Mouse (Mus musculus) small intestine, adult 2 months (tissue): ENCODE results near the gene Hspb9. TPM values are rescaled to one million over a fixed set of nuclear protein-coding genes. Genes with fewer than 3 reads are reported as not detected.

ENCODE experiments used
- H3K27ac ChIP-seq: fragments of 200-500 bp; 2 replicates; pipeline ENCODE4 v1.5.1; 2012; ENCODE audit warnings: low read depth, low read length, control low read depth, inconsistent platforms; ENCODE audit not compliant: insufficient read depth
- H3K27me3 ChIP-seq: fragments of 200-500 bp; 2 replicates; pipeline ENCODE4 v1.6.1; 2012; ENCODE audit warnings: mild to moderate bottlenecking, moderate library complexity, low read length, inconsistent platforms; ENCODE audit not compliant: control insufficient read depth, insufficient read depth
- H3K36me3 ChIP-seq: fragments of 200-500 bp; 2 replicates; pipeline ENCODE4 v1.6.1; 2012; ENCODE audit warnings: mild to moderate bottlenecking, low read length, control low read depth, inconsistent platforms; ENCODE audit not compliant: control insufficient read depth, insufficient read depth
- H3K4me1 ChIP-seq: fragments of 200-500 bp; 2 replicates; pipeline ENCODE4 v1.6.1; 2012; ENCODE audit warnings: low read length, inconsistent platforms, mixed read lengths; ENCODE audit not compliant: control insufficient read depth, insufficient read depth, insufficient read length
- H3K4me3 ChIP-seq: fragments of 200-500 bp; 2 replicates; pipeline ENCODE4 v1.5.1; 2012; ENCODE audit warnings: low read depth, mild to moderate bottlenecking, control low read depth, inconsistent platforms, low read length, moderate library complexity
- CTCF ChIP-seq: fragments of 200-500 bp; IDR thresholded peaks from 2 replicates; pipeline ENCODE4 v1.5.1; 2012; ENCODE audit warnings: low read depth, mild to moderate bottlenecking, control low read depth, inconsistent platforms, low read length, moderate library complexity, mixed read lengths; ENCODE audit not compliant: insufficient replicate concordance, insufficient read length; ENCODE audit errors: extremely low read depth
- POLR2A ChIP-seq: fragments of 200-500 bp; IDR thresholded peaks from 2 replicates; pipeline ENCODE4 v1.6.1; 2012; ENCODE audit warnings: low read depth, mild to moderate bottlenecking, control low read depth, inconsistent platforms, low read length, moderate library complexity
- WGBS: fragments of 180-500 bp; shearing (Covaris S2); methylation state at CpG from one replicate; pipeline ENCODE4 v1.1.7; 2018; 5-methylcytosine and 5-hydroxymethylcytosine counted together
- polyA plus RNA-seq: library from polyadenylated mRNA; depleted of rRNA; stranded (reverse); fragments of >200 nt; gene quantifications from 2 replicates; pipeline ENCODE4 v1.2.3, GENCODE M21; 2012

Gene Hspb9
- polyA plus RNA-seq, 1 experiment: not detected

DNA sequence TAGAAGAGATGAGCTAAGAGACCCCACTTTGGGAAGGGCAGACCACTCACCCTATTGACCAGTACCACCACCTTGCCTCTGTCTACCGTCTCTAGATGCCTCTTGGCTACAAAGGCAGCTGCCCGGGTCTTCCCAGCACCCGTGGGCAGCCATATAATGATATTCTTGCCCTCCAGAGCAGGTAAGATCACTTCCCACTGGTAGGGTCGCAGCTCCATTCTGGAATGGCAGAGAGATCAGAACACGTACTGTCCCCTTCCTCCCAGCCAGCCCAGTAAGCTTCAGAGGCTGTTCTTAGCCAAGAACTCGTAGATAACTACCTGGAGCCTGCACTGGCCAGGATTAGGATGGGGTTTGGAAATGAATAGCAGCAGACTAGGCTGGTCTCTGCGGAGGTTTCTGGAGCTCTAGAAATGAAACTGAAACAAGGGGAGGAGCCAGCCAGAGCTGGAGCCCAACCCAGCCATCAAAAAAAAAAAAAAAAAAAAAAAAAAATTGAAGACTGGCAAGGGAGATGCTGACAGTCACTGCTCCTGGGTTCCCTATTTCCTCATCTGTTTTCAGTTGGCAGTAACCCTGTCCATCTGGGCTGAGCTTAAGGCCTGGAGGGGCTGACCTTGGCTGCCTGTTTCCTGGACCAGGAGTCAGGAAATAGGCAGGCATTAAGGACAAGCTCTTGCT lies 9.7 kb upstream of the Hspb9 start, which contains the start of gene Dhx58:
Dhx58 (minus strand) TSS at position 421 of the 681 bp plus-strand sequence.
- Histone ChIP-seq H3K4me3 (peak within 1 kb of the TSS; percentile 52), H3K36me3 (peaks cover 18% of the 10 kb centered on the region; the same call in 1 of the 2 replicates), H3K27ac (peak within 1 kb of the TSS; percentile 51), H3K4me1 (peaks cover 15% of the 10 kb centered on the region), H3K27me3 (no peaks in the 10 kb centered on the region)
- TF ChIP-seq CTCF (no peak), POLR2A (peak; percentile 18; the same call in 1 of the 2 replicates)
- 17% methylated on average over 7 of the region's 7 CpGs for WGBS

DNA sequence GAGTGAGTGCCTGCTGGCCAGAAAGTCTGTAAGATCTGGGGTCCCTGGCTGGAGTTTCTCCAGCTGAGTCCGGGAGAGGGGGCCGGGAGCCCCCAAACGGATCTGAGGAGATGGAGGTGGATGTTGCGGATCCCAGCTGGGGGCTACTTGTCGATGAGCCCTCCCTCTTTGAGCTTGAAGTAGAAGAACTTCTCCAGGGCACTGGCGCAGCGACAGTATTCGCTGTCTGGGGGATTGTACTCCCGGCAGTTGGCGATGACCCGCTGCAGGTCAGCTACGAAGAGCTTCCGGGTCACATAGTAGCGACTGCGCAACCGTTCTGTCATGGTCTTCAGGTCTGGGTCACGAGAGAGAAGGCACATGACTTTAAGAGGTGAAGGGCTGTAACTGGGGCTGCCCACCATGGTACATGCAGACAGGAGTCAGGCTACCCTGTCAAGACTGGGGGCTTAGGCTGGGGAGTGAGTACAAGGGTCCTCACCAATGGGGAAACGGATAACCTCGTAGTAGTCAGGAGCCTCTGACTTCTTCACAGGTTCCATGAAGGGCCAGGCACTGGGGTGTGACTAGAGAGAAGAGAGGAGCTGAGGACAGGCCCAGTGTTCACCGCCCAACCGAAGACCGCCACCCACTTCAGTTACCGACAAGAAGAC lies 8.4 kb upstream of the Hspb9 start:
- Histone ChIP-seq H3K36me3 (peaks cover 21% of the 10 kb centered on the region; the same call in 1 of the 2 replicates), H3K27ac (no peak overlapping the region), H3K27me3 (no peaks in the 10 kb centered on the region), H3K4me1 (peaks cover 15% of the 10 kb centered on the region), H3K4me3 (no peak overlapping the region)
- WGBS: 93% methylated on average over 23 of the region's 23 CpGs
- TF ChIP-seq POLR2A (no peak), CTCF (no peak)

DNA sequence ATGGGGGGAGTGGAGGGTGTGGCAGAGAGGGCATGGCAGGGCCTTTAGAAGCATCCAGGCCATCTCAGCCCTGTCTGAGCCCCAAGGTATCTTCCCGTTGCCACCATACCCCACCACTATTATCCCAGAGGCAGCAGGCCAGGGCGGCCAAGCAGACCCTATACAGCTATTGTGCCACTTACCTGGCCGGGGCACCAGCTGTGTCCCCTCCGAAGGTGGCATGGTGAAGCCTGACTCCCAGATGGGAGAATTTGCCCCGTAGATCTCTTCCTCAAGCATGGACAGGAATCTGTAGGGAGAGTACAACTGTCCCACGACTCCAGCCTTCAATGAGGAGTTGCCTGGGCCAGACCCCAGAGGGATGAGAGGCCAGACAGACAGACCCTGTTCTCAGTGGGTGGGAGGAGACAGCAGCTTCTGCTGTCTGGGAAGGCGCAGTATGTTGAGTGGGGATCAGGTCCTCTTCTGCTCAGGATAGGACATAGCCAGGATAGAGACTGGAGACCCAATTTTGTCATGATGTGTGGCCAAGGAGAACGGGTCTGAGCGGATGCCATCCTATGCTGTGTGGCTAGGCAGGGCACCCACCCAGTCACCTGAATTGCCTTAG lies 4.3 kb upstream of the Hspb9 start:
- Histone ChIP-seq H3K36me3 (peaks cover 21% of the 10 kb centered on the region; the same call in 1 of the 2 replicates), H3K27me3 (no peaks in the 10 kb centered on the region), H3K27ac (no peak overlapping the region), H3K4me3 (no peak overlapping the region), H3K4me1 (peaks cover 16% of the 10 kb centered on the region)
- 93% methylated on average over 9 of the region's 9 CpGs for WGBS
- TF ChIP-seq POLR2A (no peak), CTCF (no peak)

DNA sequence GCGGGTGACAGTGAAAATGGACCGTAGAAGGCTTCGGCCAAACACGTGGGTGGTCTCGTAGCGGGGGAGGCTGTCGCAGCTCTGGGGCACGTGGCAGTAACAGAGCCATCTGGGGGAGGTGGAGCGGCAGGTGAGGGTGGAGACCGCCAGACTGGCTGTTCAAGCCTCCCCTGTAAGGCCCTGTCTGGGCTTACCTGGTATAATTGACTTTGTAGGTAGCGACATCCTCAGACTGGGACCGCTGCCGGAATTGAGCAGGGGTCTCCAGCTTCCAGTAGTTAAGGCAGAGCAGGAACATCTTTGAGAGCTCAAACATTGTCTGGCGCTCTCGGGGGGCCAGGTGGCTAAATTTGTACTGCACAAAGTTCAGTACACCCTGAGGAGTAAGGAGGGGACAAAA lies 3.1 kb upstream of the Hspb9 start:
- Histone ChIP-seq H3K36me3 (peaks cover 21% of the 10 kb centered on the region), H3K27me3 (no peaks in the 10 kb centered on the region), H3K27ac (no peak overlapping the region), H3K4me1 (peaks cover 16% of the 10 kb centered on the region), H3K4me3 (no peak overlapping the region)
- no peak for TF ChIP-seq CTCF
- no peak for TF ChIP-seq POLR2A
- WGBS: 94% methylated on average over 15 of the region's 15 CpGs

DNA sequence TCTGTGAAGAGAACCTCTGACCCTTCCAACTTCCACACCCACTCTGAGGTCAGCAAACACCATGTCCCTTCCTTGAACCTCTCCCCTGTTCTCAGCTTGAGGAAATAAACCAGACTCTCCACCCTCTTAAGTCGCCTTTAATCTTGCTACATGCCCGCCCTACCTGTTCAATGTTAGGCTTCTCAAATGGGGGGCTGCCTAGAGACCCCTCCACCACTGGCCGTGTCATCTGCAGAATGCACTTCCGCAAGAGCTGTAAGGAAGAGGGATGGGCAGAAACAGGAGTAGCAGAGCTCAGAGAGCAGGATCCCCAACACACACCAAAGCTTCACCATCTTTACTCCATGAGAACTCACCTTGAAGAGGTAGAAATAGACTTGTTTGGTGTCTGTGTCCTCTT lies 2.7 kb upstream of the Hspb9 start:
- H3K4me1 ChIP-seq: peaks cover 16% of the 10 kb centered on the region
- no peak overlapping the region for H3K4me3 ChIP-seq
- no peak overlapping the region for H3K27ac ChIP-seq
- H3K27me3 ChIP-seq: no peaks in the 10 kb centered on the region
- TF ChIP-seq POLR2A: no peak
- no peak for TF ChIP-seq CTCF
- H3K36me3 ChIP-seq: peaks cover 25% of the 10 kb centered on the region
- WGBS: 66% methylated on average over 4 of the region's 4 CpGs

DNA sequence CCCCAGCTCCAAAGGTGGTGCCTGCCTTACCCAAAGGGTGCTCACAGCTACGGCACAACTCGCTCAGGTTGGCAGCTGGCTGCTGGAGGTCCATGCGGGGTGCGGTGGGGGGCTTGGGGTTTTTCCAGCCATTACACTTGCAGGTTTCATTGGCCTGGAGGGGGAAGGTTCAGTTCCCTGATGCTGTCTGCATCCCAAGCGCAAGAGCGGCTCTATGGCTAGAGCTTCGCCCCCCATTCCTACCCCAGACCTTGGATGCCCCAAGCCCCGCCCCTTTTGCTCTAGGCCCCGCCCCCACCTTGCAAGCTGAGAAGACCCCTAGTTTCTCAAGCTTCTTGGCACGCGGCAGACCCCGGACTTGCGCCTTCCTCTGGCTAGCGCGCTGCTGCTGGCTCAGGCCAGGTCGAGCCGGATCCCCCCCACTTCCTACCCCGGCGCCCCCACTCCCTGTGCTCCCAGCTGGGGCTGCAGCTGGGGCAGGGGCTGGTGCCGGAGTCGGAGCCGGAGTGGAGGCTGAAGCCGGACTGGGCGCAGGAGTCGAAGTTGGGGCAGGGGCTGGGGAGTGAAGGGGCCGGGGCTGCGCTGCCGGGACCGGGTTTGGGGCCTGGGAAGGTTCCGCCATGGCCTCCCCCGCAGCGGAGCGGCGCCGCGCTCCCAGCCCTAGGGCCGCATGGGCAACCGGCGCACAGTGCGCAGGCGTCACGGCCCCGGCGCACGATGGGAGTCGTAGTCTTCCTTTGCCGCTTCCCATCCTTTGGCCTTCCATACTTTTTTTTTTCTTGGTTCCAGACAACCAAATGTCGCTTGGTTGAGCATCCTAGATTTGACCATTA lies 1.7 kb upstream of the Hspb9 start, which contains the start of gene Kat2a:
Kat2a (minus strand) TSS at position 683 of the 833 bp plus-strand sequence.
- peak within 1 kb of the TSS; percentile 87 for H3K4me3 ChIP-seq
- TF ChIP-seq POLR2A (peak; percentile 65), CTCF (no peak)
- H3K36me3 ChIP-seq: peaks cover 31% of the 10 kb centered on the region
- no peak within 1 kb of the TSS for H3K27ac ChIP-seq
- peaks cover 16% of the 10 kb centered on the region for H3K4me1 ChIP-seq
- 1% methylated on average over 47 of the region's 48 CpGs for WGBS
- H3K27me3 ChIP-seq: no peaks in the 10 kb centered on the region
